Mouse (Mus musculus): ENCODE measurements at regions not wholly inside any gene's neighbourhood (a gene's known extent, or its start where the extent isn't known, plus 50 kb on each side); places are given as distances from the start of the nearest gene placed in this dataset.

DNA sequence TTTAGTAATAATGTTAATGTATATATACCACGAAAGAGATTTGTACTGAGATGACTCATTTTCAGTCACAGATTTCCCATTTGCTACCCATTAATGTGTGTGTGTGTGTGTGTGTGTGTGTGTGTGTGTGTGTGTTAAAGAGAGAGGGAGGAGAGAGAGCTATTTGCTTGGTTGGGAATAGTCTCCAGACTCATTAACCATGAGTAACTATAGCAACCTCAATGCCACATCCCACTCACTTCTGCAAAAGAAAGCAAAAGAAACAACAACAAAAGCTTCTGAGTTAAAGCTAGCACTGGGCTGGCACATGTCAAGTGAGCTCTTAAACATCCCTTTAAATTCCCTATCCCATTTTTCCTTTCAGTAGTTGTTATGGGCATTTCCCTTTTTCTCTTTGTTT, 372.8 kb upstream of the B430305J03Rik start:
- TF ChIP-seq CTCF (IDR thresholded peaks at IDR 0.05; ENCODE audit: insufficient read depth, low read depth, low read length) (no peak), POLR2A (IDR thresholded peaks at IDR 0.05; ENCODE audit: insufficient read depth, low read depth, low read length) (no peak)
